Mouse (Mus musculus) lung, postnatal 0 days (tissue): Measurements from ENCODE around the gene Nexn. TPM values are rescaled to one million over a fixed set of nuclear protein-coding genes. Genes with fewer than 3 reads are reported as not detected.

Experiments
- ATAC-seq: fragments of 200-750 bp; cut with Nextera tagmentation; 2 replicates; pipeline ENCODE4 v1.8.0; 2017; ENCODE audit warnings: moderate library complexity
- DNase-seq: peaks from one replicate; pipeline ENCODE4 v3.0.0-alpha.2; 2016; ENCODE audit warnings: low spot score
- H3K27ac ChIP-seq: fragments of 300-500 bp; sonication (generic); 2 replicates; pipeline ENCODE4 v1.5.1; 2014; ENCODE audit warnings: antibody characterized with exemption, mild to moderate bottlenecking, low read length, mixed read lengths
- H3K27me3 ChIP-seq: fragments of 300-500 bp; sonication (generic); replicated peaks from 2 replicates; pipeline ENCODE4 v1.6.1; 2014; ENCODE audit warnings: low read length, mixed read lengths; ENCODE audit not compliant: insufficient read depth
- H3K36me3 ChIP-seq: fragments of 300-500 bp; sonication (generic); 2 replicates; pipeline ENCODE4 v1.6.1; 2014; ENCODE audit warnings: low read length, mixed read lengths; ENCODE audit not compliant: insufficient read depth
- H3K4me1 ChIP-seq: fragments of 300-500 bp; sonication (generic); 2 replicates; pipeline ENCODE4 v1.6.1; 2014; ENCODE audit warnings: antibody characterized with exemption, low read depth, low read length, mixed read lengths; ENCODE audit not compliant: insufficient read depth
- H3K4me2 ChIP-seq: fragments of 300-500 bp; sonication (generic); replicated peaks from 2 replicates; pipeline ENCODE4 v1.6.1; 2014; ENCODE audit warnings: low read depth, mild to moderate bottlenecking, low read length, moderate library complexity, mixed read lengths
- H3K4me3 ChIP-seq: fragments of 300-500 bp; sonication (generic); 2 replicates; pipeline ENCODE4 v1.5.1; 2014; ENCODE audit warnings: low read depth, low read length
- H3K9ac ChIP-seq: fragments of 300-500 bp; sonication (generic); replicated peaks from 2 replicates; pipeline ENCODE4 v1.6.1; 2014; ENCODE audit warnings: low read depth, mild to moderate bottlenecking
- H3K9me3 ChIP-seq: fragments of 300-500 bp; sonication (generic); 2 replicates; pipeline ENCODE4 v1.6.1; 2016; ENCODE audit warnings: low read length, mixed read lengths
- CTCF ChIP-seq: IDR thresholded peaks from 2 replicates; pipeline ENCODE4 v1.5.1; 2016; ENCODE audit warnings: antibody characterized with exemption, mild to moderate bottlenecking
- EP300 ChIP-seq: IDR thresholded peaks from 2 replicates; pipeline ENCODE4 v1.6.1; 2016; ENCODE audit warnings: antibody characterized with exemption, mild to moderate bottlenecking, control low read depth
- whole genome bisulfite sequencing: fragments of 180-500 bp; shearing (Covaris S2); extraction: QIAGEN DNeasy Blood & Tissue Kit; methylation state at CpG from one replicate; pipeline ENCODE4 v1.1.7; 2014; 5-methylcytosine and 5-hydroxymethylcytosine counted together
- polyA plus RNA-seq: library from polyadenylated mRNA; unstranded; fragments of >200 nt; fragmentation: Nextera tagmentation; extraction: Ambion mirVana; gene quantifications from 2 replicates; pipeline ENCODE4 v1.2.1, GENCODE M21; 2015

Nexn gene
- polyA plus RNA-seq, 1 experiment from 2014 or later, result 39.9 TPM

DNA sequence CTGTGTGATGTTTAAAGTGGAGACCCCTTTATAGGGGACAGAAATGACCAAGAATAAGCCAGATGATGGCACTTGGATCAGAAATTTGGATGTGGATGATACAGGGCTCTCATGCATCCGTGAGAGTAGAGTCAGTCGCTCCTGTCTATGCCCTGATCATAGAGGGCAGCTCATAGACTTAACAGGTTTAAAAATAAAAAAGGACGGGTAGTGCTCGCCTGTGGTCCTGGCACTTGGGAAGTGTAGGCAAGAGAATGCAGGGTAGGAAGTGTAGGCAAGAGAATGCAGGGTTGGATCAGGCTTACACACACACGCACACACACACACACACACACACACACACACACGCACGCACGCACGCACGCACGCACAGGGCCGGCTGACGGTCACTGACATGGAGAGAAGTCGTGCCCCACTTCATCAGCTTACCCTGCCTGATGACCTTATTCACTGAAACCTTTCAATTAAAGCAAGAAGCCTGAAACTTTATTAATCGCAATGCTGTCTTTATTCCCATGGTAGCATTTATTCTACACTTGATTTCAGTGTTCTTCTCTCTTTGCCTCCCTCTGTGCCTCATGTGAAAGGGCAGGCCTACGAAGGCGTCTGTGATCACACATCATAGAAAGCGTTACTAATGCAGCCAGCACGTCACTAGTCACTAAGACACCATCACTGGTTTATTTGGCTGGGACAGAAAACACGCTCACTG is 7.0 kb upstream of the Nexn start:
- Histone ChIP-seq H3K27ac (no peak overlapping the region), H3K4me3 (no peak overlapping the region), H3K9ac (no peak overlapping the region), H3K4me1 (no peaks in the 10 kb centered on the region), H3K36me3 (no peaks in the 10 kb centered on the region), H3K4me2 (no peak overlapping the region), H3K9me3 (no peaks in the 10 kb centered on the region), H3K27me3 (no peaks in the 10 kb centered on the region)
- ATAC-seq, result no peak
- 79% methylated on average over 20 of the region's 20 CpGs for WGBS
- DNase-seq, result no peak
- TF ChIP-seq EP300, result no peak
- TF ChIP-seq CTCF, result no peak

- no peak overlapping the region for H3K4me3 ChIP-seq
- H3K4me2 ChIP-seq, result no peak overlapping the region
- no peak overlapping the region for H3K9ac ChIP-seq
- no peaks in the 10 kb centered on the region for H3K27me3 ChIP-seq
- TF ChIP-seq EP300 (no peak), CTCF (no peak)
- no peak for ATAC-seq
- no peaks in the 10 kb centered on the region for H3K4me1 ChIP-seq
- H3K36me3 ChIP-seq, result no peaks in the 10 kb centered on the region
- H3K27ac ChIP-seq, result no peak overlapping the region
- no peak for DNase-seq
- H3K9me3 ChIP-seq, result no peaks in the 10 kb centered on the region
- WGBS, result 61% methylated on average over 6 of the region's 6 CpGs
Measured at GRCm38 (mm10) chr3:152271876-152272275, 5.7 kb upstream of the Nexn start.

GRCm38 (mm10) chr3:152271071-152271710 is 5.0 kb upstream of the Nexn start:
- Histone ChIP-seq H3K4me3 (no peak overlapping the region), H3K9ac (no peak overlapping the region), H3K36me3 (no peaks in the 10 kb centered on the region), H3K9me3 (no peaks in the 10 kb centered on the region), H3K27ac (no peak overlapping the region), H3K27me3 (no peaks in the 10 kb centered on the region), H3K4me2 (no peak overlapping the region), H3K4me1 (no peaks in the 10 kb centered on the region)
- ATAC-seq (peak; percentile 95), DNase-seq (peak; percentile 84)
- 66% methylated on average over 10 of the region's 10 CpGs for WGBS
- TF ChIP-seq CTCF (no peak), EP300 (no peak)

GRCm38 (mm10) chr3:152268099-152268498 is 1.9 kb upstream of the Nexn start:
- WGBS, result 88% methylated on average over 14 of the region's 14 CpGs
- TF ChIP-seq EP300 (no peak), CTCF (no peak)
- no peaks in the 10 kb centered on the region for H3K36me3 ChIP-seq
- no peaks in the 10 kb centered on the region for H3K27me3 ChIP-seq
- no peak overlapping the region for H3K4me3 ChIP-seq
- no peak overlapping the region for H3K27ac ChIP-seq
- no peaks in the 10 kb centered on the region for H3K4me1 ChIP-seq
- H3K9ac ChIP-seq, result no peak overlapping the region
- no peak for DNase-seq
- no peaks in the 10 kb centered on the region for H3K9me3 ChIP-seq
- H3K4me2 ChIP-seq, result no peak overlapping the region
- no peak for ATAC-seq

DNA sequence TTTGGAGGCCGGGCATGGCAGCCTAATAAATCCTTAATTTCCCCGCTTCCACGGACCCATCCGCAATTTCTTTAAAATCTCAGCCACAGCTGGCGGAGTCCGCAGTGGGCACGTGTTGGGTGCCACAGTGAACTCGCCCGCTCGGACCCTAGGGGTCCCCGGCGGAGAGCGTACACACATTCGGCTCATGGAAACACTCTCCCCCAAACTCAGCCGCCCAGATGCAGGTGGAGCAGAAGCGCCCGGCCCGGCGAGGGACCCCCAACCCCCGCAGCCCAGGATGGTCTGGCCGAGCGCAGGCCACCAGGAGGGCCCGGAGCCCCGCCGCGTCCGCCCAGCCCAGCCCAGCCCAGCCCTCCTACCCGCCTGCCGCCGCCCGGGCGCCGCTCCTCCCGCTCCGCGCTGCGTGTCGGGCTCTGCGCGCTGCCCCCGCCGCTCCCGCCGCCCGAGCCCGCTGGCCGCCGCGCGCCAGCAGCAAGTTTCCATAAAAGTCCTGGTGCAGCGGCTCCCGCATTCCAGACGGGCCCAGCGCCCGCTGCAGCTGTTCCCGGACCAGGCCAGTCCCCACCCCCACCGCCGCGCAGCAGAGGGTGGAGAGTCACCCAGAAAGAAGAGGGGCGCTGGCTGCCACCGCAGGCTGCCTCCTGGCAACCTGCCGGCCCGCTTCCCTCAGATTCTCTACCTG is 657 bp downstream of the Nexn start:
- DNase-seq (peak; percentile 83), ATAC-seq (peak; percentile 90)
- H3K27ac ChIP-seq, result peak overlapping the region; percentile 83
- peak overlapping the region; percentile 83 for H3K4me2 ChIP-seq
- 1% methylated on average over 51 of the region's 63 CpGs for WGBS
- H3K4me3 ChIP-seq, result peak overlapping the region; percentile 49
- no peaks in the 10 kb centered on the region for H3K9me3 ChIP-seq
- peak overlapping the region; percentile 62 for H3K9ac ChIP-seq
- no peaks in the 10 kb centered on the region for H3K27me3 ChIP-seq
- no peaks in the 10 kb centered on the region for H3K36me3 ChIP-seq
- H3K4me1 ChIP-seq, result no peaks in the 10 kb centered on the region; the same call in 1 of the 2 replicates
- TF ChIP-seq CTCF (no peak), EP300 (no peak)

DNA sequence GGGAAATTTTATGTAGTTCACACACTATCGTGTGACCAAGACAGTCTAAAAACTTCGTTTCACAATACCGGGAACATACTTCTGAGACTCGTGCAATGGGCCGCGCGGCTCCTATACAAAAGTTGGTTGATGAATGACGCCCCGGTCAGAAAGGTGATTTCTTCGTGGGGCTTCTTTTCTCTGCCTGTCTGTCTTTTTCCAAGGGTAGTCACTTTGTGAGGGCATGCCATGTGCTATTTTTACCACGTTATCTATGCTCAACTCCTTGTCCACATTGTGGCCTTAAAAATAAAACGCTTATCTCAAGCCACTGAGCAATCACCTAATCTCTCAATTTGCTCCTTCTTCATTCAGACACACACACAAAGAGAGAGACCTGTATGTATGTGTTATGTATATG is 1.3 kb downstream of the Nexn start:
- H3K4me1 ChIP-seq, result no peaks in the 10 kb centered on the region; the same call in 1 of the 2 replicates
- peak overlapping the region; percentile 83 for H3K4me2 ChIP-seq
- WGBS, result 33% methylated on average over 12 of the region's 12 CpGs
- peak overlapping the region; percentile 49 for H3K4me3 ChIP-seq
- H3K9me3 ChIP-seq, result no peaks in the 10 kb centered on the region
- peak; percentile 45 for DNase-seq
- no peak for TF ChIP-seq CTCF
- no peak for TF ChIP-seq EP300
- no peaks in the 10 kb centered on the region for H3K27me3 ChIP-seq
- ATAC-seq, result no peak
- H3K9ac ChIP-seq, result peak overlapping the region; percentile 62
- H3K27ac ChIP-seq, result peak overlapping the region; percentile 83
- no peaks in the 10 kb centered on the region for H3K36me3 ChIP-seq
